Mouse (Mus musculus) limb, embryonic 11.5 days (tissue): Measurements from ENCODE around the gene Eefsec. TPM values are rescaled to one million over a fixed set of nuclear protein-coding genes. Genes with fewer than 3 reads are reported as not detected.
A peak's percentile ranks its signal among the peaks of the same experiment; 100 is the strongest.

Experiments
- ATAC-seq: fragments of 200-750 bp; cut with Nextera tagmentation; 2 replicates; pipeline ENCODE4 v1.8.0; 2017; ENCODE audit warnings: low read depth; ENCODE audit not compliant: insufficient number of reproducible peaks, low FRiP score, low TSS enrichment
- DNase-seq: peaks from one replicate; pipeline ENCODE4 v3.0.0-alpha.2; 2015; ENCODE audit warnings: low spot score
- H3K27ac ChIP-seq: fragments of 300-500 bp; sonication (generic); replicated peaks from 2 replicates; pipeline ENCODE4 v1.5.1; 2014; ENCODE audit warnings: low read depth, mild to moderate bottlenecking, low read length
- H3K27me3 ChIP-seq: fragments of 300-500 bp; sonication (generic); 2 replicates; pipeline ENCODE4 v1.6.1; 2014; ENCODE audit warnings: mild to moderate bottlenecking, low read length, mixed read lengths; ENCODE audit not compliant: control insufficient read depth, insufficient read depth
- H3K36me3 ChIP-seq: fragments of 300-500 bp; sonication (generic); 2 replicates; pipeline ENCODE4 v1.6.1; 2014; ENCODE audit warnings: mild to moderate bottlenecking, low read length, moderate library complexity, mixed read lengths; ENCODE audit not compliant: control insufficient read depth, insufficient read depth
- H3K4me1 ChIP-seq: fragments of 300-500 bp; sonication (generic); 2 replicates; pipeline ENCODE4 v1.6.1; 2014; ENCODE audit warnings: low read length, mixed read lengths; ENCODE audit not compliant: control insufficient read depth, insufficient read depth
- H3K4me2 ChIP-seq: fragments of 300-500 bp; sonication (generic); 2 replicates; pipeline ENCODE4 v1.6.1; 2014; ENCODE audit warnings: low read depth, mild to moderate bottlenecking, moderate library complexity; ENCODE audit not compliant: severe bottlenecking
- H3K4me3 ChIP-seq: fragments of 300-500 bp; sonication (generic); 2 replicates; pipeline ENCODE4 v1.5.1; 2014; ENCODE audit warnings: low read depth, low read length
- H3K9ac ChIP-seq: fragments of 300-500 bp; sonication (generic); 2 replicates; pipeline ENCODE4 v1.6.1; 2014; ENCODE audit warnings: mild to moderate bottlenecking, low read length
- H3K9me3 ChIP-seq: fragments of 300-500 bp; sonication (generic); 2 replicates; pipeline ENCODE4 v1.6.1; 2016; ENCODE audit warnings: low read length; ENCODE audit not compliant: control insufficient read depth
- WGBS: fragments of 180-500 bp; shearing (Covaris S2); extraction: QIAGEN DNeasy Blood & Tissue Kit; methylation state at CpG from one replicate; pipeline ENCODE4 v1.1.7; 2014; 5-methylcytosine and 5-hydroxymethylcytosine counted together
- polyA plus RNA-seq: library from polyadenylated mRNA; unstranded; fragments of >200 nt; fragmentation: Nextera tagmentation; extraction: Ambion mirVana; gene quantifications from 2 replicates; pipeline ENCODE4 v1.2.1, GENCODE M21; 2014

Gene Eefsec
- polyA plus RNA-seq, 1 experiment from 2014 or later: 48.5 TPM

- no peaks in the 10 kb centered on the region for H3K36me3 ChIP-seq
- no peaks in the 10 kb centered on the region for H3K4me1 ChIP-seq
- no peak overlapping the region for H3K27ac ChIP-seq
- H3K9me3 ChIP-seq: no peaks in the 10 kb centered on the region
- H3K27me3 ChIP-seq: no peaks in the 10 kb centered on the region
- no peak for ATAC-seq
- no peak overlapping the region for H3K4me2 ChIP-seq
- WGBS: 88% methylated on average over 3 of the region's 3 CpGs
- H3K9ac ChIP-seq: no peak overlapping the region
- no peak for DNase-seq
- H3K4me3 ChIP-seq: no peak overlapping the region
Observed at GRCm38 (mm10) chr6:88443446-88443845, 2.9 kb downstream of the Eefsec start.

- ATAC-seq: no peak
- Histone ChIP-seq H3K36me3 (no peaks in the 10 kb centered on the region), H3K27me3 (no peaks in the 10 kb centered on the region), H3K9me3 (no peaks in the 10 kb centered on the region), H3K27ac (no peak overlapping the region), H3K4me1 (no peaks in the 10 kb centered on the region), H3K9ac (no peak overlapping the region), H3K4me3 (no peak overlapping the region), H3K4me2 (no peak overlapping the region)
- 71% methylated on average over 3 of the region's 3 CpGs for WGBS
- no peak for DNase-seq
Observed at GRCm38 (mm10) chr6:88442551-88442950, 3.8 kb downstream of the Eefsec start.

- Histone ChIP-seq H3K36me3 (no peaks in the 10 kb centered on the region), H3K9ac (no peak overlapping the region), H3K4me1 (no peaks in the 10 kb centered on the region), H3K4me2 (no peak overlapping the region), H3K4me3 (no peak overlapping the region), H3K27me3 (no peaks in the 10 kb centered on the region), H3K27ac (no peak overlapping the region), H3K9me3 (no peaks in the 10 kb centered on the region)
- ATAC-seq (no peak), DNase-seq (no peak)
- WGBS: 89% methylated on average over 4 of the region's 4 CpGs
Observed at GRCm38 (mm10) chr6:88439056-88439455, 7.3 kb downstream of the Eefsec start.

- no peak for ATAC-seq
Observed at GRCm38 (mm10) chr6:88435609-88436008, 10.7 kb downstream of the Eefsec start.

GRCm38 (mm10) chr6:88431202-88431601 is 15.1 kb downstream of the Eefsec start:
- H3K36me3 ChIP-seq: no peaks in the 10 kb centered on the region
- no peaks in the 10 kb centered on the region for H3K9me3 ChIP-seq
- H3K9ac ChIP-seq: no peak overlapping the region
- WGBS: 22% methylated on average over 4 of the region's 4 CpGs
- 0 out of 2 replicates have a peak, but pooled peaks cover 3% of the 10 kb centered on the region for H3K4me1 ChIP-seq
- ATAC-seq (no peak), DNase-seq (peak; percentile 55)
- H3K4me3 ChIP-seq: no peak overlapping the region
- H3K27ac ChIP-seq: no peak overlapping the region
- H3K27me3 ChIP-seq: no peaks in the 10 kb centered on the region
- no peak overlapping the region for H3K4me2 ChIP-seq

More at GRCm38 (mm10) chr6:88435609-88436008, 10.7 kb downstream of the Eefsec start:
- no peaks in the 10 kb centered on the region for H3K27me3 ChIP-seq
- H3K4me3 ChIP-seq: no peak overlapping the region
- 0 out of 2 replicates have a peak, but pooled peaks cover 3% of the 10 kb centered on the region for H3K4me1 ChIP-seq
- 94% methylated on average over 7 of the region's 7 CpGs for WGBS
- no peak overlapping the region for H3K9ac ChIP-seq
- H3K27ac ChIP-seq: no peak overlapping the region
- no peak overlapping the region for H3K4me2 ChIP-seq
- H3K36me3 ChIP-seq: no peaks in the 10 kb centered on the region
- DNase-seq: no peak
- H3K9me3 ChIP-seq: no peaks in the 10 kb centered on the region

GRCm38 (mm10) chr6:88416130-88416758 is 30.1 kb downstream of the Eefsec start:
- Histone ChIP-seq H3K4me1 (peaks cover 6% of the 10 kb centered on the region; the same call in 1 of the 2 replicates), H3K9ac (no peak overlapping the region), H3K4me2 (no peak overlapping the region), H3K27me3 (no peaks in the 10 kb centered on the region), H3K9me3 (no peaks in the 10 kb centered on the region), H3K36me3 (no peaks in the 10 kb centered on the region), H3K27ac (no peak overlapping the region), H3K4me3 (no peak overlapping the region)
- DNase-seq (peak; percentile 63), ATAC-seq (no peak)
- WGBS: 51% methylated on average over 7 of the region's 7 CpGs

- 74% methylated on average over 2 of the region's 2 CpGs for WGBS
- ATAC-seq (no peak), DNase-seq (no peak)
- no peaks in the 10 kb centered on the region for H3K9me3 ChIP-seq
- H3K36me3 ChIP-seq: no peaks in the 10 kb centered on the region
- H3K9ac ChIP-seq: no peak overlapping the region
- no peak overlapping the region for H3K27ac ChIP-seq
- no peak overlapping the region for H3K4me2 ChIP-seq
- H3K4me3 ChIP-seq: no peak overlapping the region
- peaks cover 10% of the 10 kb centered on the region for H3K4me1 ChIP-seq
- H3K27me3 ChIP-seq: no peaks in the 10 kb centered on the region
Observed at GRCm38 (mm10) chr6:88412604-88413003, 33.7 kb downstream of the Eefsec start.

GRCm38 (mm10) chr6:88409492-88409891 is 36.8 kb downstream of the Eefsec start:
- H3K9me3 ChIP-seq: no peaks in the 10 kb centered on the region
- no peaks in the 10 kb centered on the region for H3K36me3 ChIP-seq
- H3K4me3 ChIP-seq: no peak overlapping the region
- ATAC-seq (no peak), DNase-seq (peak; percentile 29)
- H3K4me1 ChIP-seq: peaks cover 4% of the 10 kb centered on the region
- 49% methylated on average over 5 of the region's 5 CpGs for WGBS
- H3K27me3 ChIP-seq: no peaks in the 10 kb centered on the region
- H3K4me2 ChIP-seq: no peak overlapping the region
- no peak overlapping the region for H3K9ac ChIP-seq
- 0 out of 2 replicates have a peak overlapping the region, but pooled peaks have one; percentile 4 for H3K27ac ChIP-seq

- DNase-seq (no peak), ATAC-seq (no peak)
- Histone ChIP-seq H3K36me3 (no peaks in the 10 kb centered on the region), H3K9ac (no peak overlapping the region), H3K4me1 (no peaks in the 10 kb centered on the region), H3K9me3 (no peaks in the 10 kb centered on the region), H3K27ac (no peak overlapping the region), H3K27me3 (no peaks in the 10 kb centered on the region), H3K4me3 (no peak overlapping the region), H3K4me2 (no peak overlapping the region)
- WGBS: 93% methylated on average over 6 of the region's 6 CpGs
Observed at GRCm38 (mm10) chr6:88400451-88400850, 45.9 kb downstream of the Eefsec start.
